Mouse (Mus musculus): ENCODE data around the gene Fubp3. TPM values are rescaled to one million over a fixed set of nuclear protein-coding genes. Genes with fewer than 3 reads are reported as not detected.

The Fubp3 gene
- polyA plus RNA-seq, 1 experiment = 14.0 TPM

GRCm38 (mm10) chr2:31618484-31619161 is 46.2 kb downstream of the Fubp3 start:
- TF ChIP-seq POLR2A (IDR thresholded peaks at IDR 0.05; ENCODE audit: low read depth, low read length) (no peak), CTCF (IDR thresholded peaks at IDR 0.05; ENCODE audit: extremely low read depth, insufficient read depth, insufficient read length, insufficient replicate concordance) (no peak)
- Histone ChIP-seq H3K4me1 (ENCODE audit: control insufficient read depth, insufficient read depth, insufficient read length) (no peaks in the 10 kb centered on the region), H3K4me3 (ENCODE audit: extremely low read depth, insufficient read depth, insufficient read length) (no peak overlapping the region), H3K36me3 (ENCODE audit: control insufficient read depth, insufficient read depth, low read length) (peaks cover 14% of the 10 kb centered on the region), H3K27me3 (ENCODE audit: control insufficient read depth, insufficient read depth, low read length) (no peaks in the 10 kb centered on the region; the same call in 1 of the 2 replicates), H3K27ac (ENCODE audit: insufficient read depth, low read length) (no peak overlapping the region)
- WGBS = 90% methylated on average over 14 of the region's 14 CpGs
- DNase-seq (ENCODE audit: low read depth in 1 of 2, low spot score in 2 of 2) = no peak

DNA sequence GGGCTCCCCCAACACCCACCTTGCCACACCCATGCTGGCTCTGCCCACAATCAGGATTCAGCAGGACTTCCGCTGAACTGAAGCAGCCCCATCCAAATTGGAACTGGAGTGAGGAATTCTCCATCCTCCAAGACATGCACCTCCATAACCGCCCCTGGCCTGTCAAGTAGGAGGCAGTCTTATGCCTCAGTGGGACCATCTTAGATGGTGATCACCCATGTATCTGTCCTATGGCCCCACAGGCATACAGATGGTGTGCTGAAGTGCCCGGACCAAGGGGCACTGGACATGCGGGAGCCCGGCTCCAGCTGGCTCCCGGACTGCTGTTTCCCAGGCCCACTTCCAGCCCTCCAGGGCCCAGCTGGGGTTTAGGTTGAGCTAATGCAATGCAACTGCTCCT is 46.8 kb downstream of the Fubp3 start:
- H3K4me3 ChIP-seq (ENCODE audit: extremely low read depth, insufficient read depth, insufficient read length) = no peak overlapping the region
- TF ChIP-seq POLR2A (IDR thresholded peaks at IDR 0.05; ENCODE audit: low read depth, low read length) = no peak
- H3K36me3 ChIP-seq (ENCODE audit: control insufficient read depth, insufficient read depth, low read length) = peaks cover 14% of the 10 kb centered on the region
- no peak for DNase-seq (ENCODE audit: low read depth in 1 of 2, low spot score in 2 of 2)
- H3K4me1 ChIP-seq (ENCODE audit: control insufficient read depth, insufficient read depth, insufficient read length) = no peaks in the 10 kb centered on the region
- H3K27me3 ChIP-seq (ENCODE audit: control insufficient read depth, insufficient read depth, low read length) = no peaks in the 10 kb centered on the region; the same call in 1 of the 2 replicates
- no peak overlapping the region for H3K27ac ChIP-seq (ENCODE audit: insufficient read depth, low read length)
- WGBS = 90% methylated on average over 6 of the region's 6 CpGs

DNA sequence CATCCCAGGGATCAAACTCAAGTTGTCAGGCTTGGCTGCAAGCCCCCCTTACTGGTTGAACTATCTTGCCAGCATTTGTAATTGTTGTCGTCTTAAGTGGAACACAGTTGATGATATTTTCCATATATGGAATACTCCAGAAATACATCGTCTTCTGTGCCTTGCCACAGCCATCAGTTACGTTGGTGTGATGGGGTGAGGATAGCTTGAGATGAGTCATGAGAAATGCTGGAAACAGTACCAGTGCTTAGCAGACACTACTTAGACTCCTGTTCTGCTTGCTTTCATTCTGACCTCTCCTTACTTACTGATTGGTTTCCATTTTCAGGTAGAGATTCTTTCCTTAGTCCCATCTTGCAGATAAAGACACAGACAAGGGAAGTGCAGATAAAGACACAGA is 61.1 kb downstream of the Fubp3 start:
- H3K4me1 ChIP-seq (ENCODE audit: control insufficient read depth, insufficient read depth, insufficient read length) = no peaks in the 10 kb centered on the region; the same call in 1 of the 2 replicates
- 66% methylated on average over 3 of the region's 3 CpGs for WGBS
- TF ChIP-seq CTCF (IDR thresholded peaks at IDR 0.05; ENCODE audit: extremely low read depth, insufficient read depth, insufficient read length, insufficient replicate concordance) (no peak), POLR2A (IDR thresholded peaks at IDR 0.05; ENCODE audit: low read depth, low read length) (no peak)
- no peak overlapping the region for H3K4me3 ChIP-seq (ENCODE audit: extremely low read depth, insufficient read depth, insufficient read length)
- H3K27me3 ChIP-seq (ENCODE audit: control insufficient read depth, insufficient read depth, low read length) = peaks cover 27% of the 10 kb centered on the region
- DNase-seq (ENCODE audit: low read depth in 1 of 2, low spot score in 2 of 2) = no peak
- H3K27ac ChIP-seq (ENCODE audit: insufficient read depth, low read length) = no peak overlapping the region
- H3K36me3 ChIP-seq (ENCODE audit: control insufficient read depth, insufficient read depth, low read length) = no peaks in the 10 kb centered on the region

DNA sequence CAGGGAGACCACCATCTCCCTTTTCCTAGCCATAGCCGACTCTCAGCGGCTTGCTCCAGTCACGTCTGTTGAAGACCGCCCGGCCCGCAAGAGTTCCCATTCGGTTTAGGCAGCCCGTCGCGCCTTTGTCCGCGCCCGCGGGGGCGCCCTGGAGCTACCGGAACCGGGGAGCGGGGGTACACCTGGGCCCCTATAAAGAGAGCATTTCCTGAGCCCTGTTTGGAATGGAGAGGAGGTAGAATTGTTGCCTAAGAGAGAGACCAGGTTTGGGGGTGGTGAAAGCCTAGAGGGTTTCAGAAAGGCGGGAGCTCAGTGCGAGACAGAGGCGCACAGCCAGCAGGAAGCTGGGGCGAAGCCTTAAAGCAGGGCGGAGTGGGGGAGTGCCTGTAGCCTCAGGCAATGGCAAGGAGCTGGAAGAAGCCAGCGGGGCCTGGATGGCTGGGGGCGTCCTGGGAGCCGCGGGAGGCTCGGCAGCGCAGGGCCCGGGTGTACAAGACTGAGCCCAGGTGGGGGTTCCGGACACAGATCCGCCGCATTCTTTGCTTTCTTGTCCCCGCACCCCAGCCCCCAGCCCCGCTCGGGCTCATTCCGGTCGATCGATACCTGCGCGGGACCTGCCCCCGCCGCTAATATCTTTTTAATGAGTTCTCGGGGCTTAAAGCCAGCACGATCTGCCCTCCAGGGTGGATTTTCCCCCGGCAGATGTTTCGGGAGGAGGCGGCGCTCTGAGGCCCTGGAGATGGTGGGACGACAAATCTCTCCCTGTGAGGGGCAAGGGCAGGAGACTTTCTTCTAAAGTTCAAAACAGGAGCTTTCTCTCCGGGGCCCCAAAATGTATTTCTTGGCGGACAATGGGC is 63.1 kb downstream of the Fubp3 start:
- Histone ChIP-seq H3K36me3 (ENCODE audit: control insufficient read depth, insufficient read depth, low read length) (no peaks in the 10 kb centered on the region), H3K4me3 (ENCODE audit: extremely low read depth, insufficient read depth, insufficient read length) (no peak overlapping the region), H3K27me3 (ENCODE audit: control insufficient read depth, insufficient read depth, low read length) (peaks cover 42% of the 10 kb centered on the region), H3K4me1 (ENCODE audit: control insufficient read depth, insufficient read depth, insufficient read length) (no peaks in the 10 kb centered on the region; the same call in 1 of the 2 replicates), H3K27ac (ENCODE audit: insufficient read depth, low read length) (no peak overlapping the region)
- TF ChIP-seq POLR2A (IDR thresholded peaks at IDR 0.05; ENCODE audit: low read depth, low read length) (no peak), CTCF (IDR thresholded peaks at IDR 0.05; ENCODE audit: extremely low read depth, insufficient read depth, insufficient read length, insufficient replicate concordance) (no peak)
- DNase-seq (ENCODE audit: low read depth in 1 of 2, low spot score in 2 of 2) = no peak
- WGBS = 3% methylated on average over 52 of the region's 52 CpGs

- Histone ChIP-seq H3K36me3 (ENCODE audit: control insufficient read depth, insufficient read depth, low read length) (no peaks in the 10 kb centered on the region), H3K4me3 (ENCODE audit: extremely low read depth, insufficient read depth, insufficient read length) (no peak overlapping the region), H3K27ac (ENCODE audit: insufficient read depth, low read length) (no peak overlapping the region), H3K27me3 (ENCODE audit: control insufficient read depth, insufficient read depth, low read length) (peaks cover 46% of the 10 kb centered on the region), H3K4me1 (ENCODE audit: control insufficient read depth, insufficient read depth, insufficient read length) (no peaks in the 10 kb centered on the region; the same call in 1 of the 2 replicates)
- no peak for DNase-seq (ENCODE audit: low read depth in 1 of 2, low spot score in 2 of 2)
- 7% methylated on average over 48 of the region's 48 CpGs for WGBS
- TF ChIP-seq CTCF (IDR thresholded peaks at IDR 0.05; ENCODE audit: extremely low read depth, insufficient read depth, insufficient read length, insufficient replicate concordance) (no peak), POLR2A (IDR thresholded peaks at IDR 0.05; ENCODE audit: low read depth, low read length) (no peak)
These were observed 63.8 kb downstream of the Fubp3 start for GRCm38 (mm10) chr2:31636138-31636741.

- Histone ChIP-seq H3K27me3 (ENCODE audit: control insufficient read depth, insufficient read depth, low read length) (peaks cover 47% of the 10 kb centered on the region), H3K4me1 (ENCODE audit: control insufficient read depth, insufficient read depth, insufficient read length) (no peaks in the 10 kb centered on the region; the same call in 1 of the 2 replicates), H3K36me3 (ENCODE audit: control insufficient read depth, insufficient read depth, low read length) (no peaks in the 10 kb centered on the region), H3K4me3 (ENCODE audit: extremely low read depth, insufficient read depth, insufficient read length) (no peak overlapping the region), H3K27ac (ENCODE audit: insufficient read depth, low read length) (no peak overlapping the region)
- no peak for DNase-seq (ENCODE audit: low read depth in 1 of 2, low spot score in 2 of 2)
- TF ChIP-seq CTCF (IDR thresholded peaks at IDR 0.05; ENCODE audit: extremely low read depth, insufficient read depth, insufficient read length, insufficient replicate concordance) = no peak
- no peak for TF ChIP-seq POLR2A (IDR thresholded peaks at IDR 0.05; ENCODE audit: low read depth, low read length)
- 7% methylated on average over 34 of the region's 35 CpGs for WGBS
These were observed 64.3 kb downstream of the Fubp3 start for GRCm38 (mm10) chr2:31636742-31637141.

Measured in spleen, adult 2 months (tissue).